Mouse (Mus musculus) myocyte (in vitro differentiated cells): ENCODE measurements at regions not wholly inside any gene's neighbourhood (a gene's known extent, or its start where the extent isn't known, plus 50 kb on each side); places are given as distances from the start of the nearest gene placed in this dataset.

Experiments used
- H3K27me3 ChIP-seq: one replicate; pipeline ENCODE4 v1.6.1; 2011; ENCODE audit not compliant: control insufficient read depth, insufficient read depth, insufficient read length
- H3K36me3 ChIP-seq: one replicate; pipeline ENCODE4 v1.6.1; 2011; ENCODE audit not compliant: control insufficient read depth, insufficient read depth
- H3K4me2 ChIP-seq: one replicate; pipeline ENCODE4 v1.6.1; 2011; ENCODE audit warnings: low read depth, control low read depth
- H3K4me3 ChIP-seq: one replicate; pipeline ENCODE4 v1.5.1; 2011; ENCODE audit warnings: mild to moderate bottlenecking, control low read depth, moderate library complexity
- H3K79me2 ChIP-seq: one replicate; pipeline ENCODE4 v1.6.1; 2011; ENCODE audit not compliant: control insufficient read depth, insufficient read depth
- H3ac ChIP-seq: one replicate; pipeline ENCODE4 v1.6.1; 2011; ENCODE audit not compliant: control insufficient read depth, insufficient read length
- CEBPB ChIP-seq: IDR thresholded peaks from 2 replicates; pipeline ENCODE4 v1.6.1; 2011; ENCODE audit warnings: mild to moderate bottlenecking, moderate library complexity; ENCODE audit not compliant: poor library complexity, insufficient read depth, severe bottlenecking
- E2F4 ChIP-seq: IDR thresholded peaks from one replicate; pipeline ENCODE4 v1.6.1; 2011; ENCODE audit warnings: mild to moderate bottlenecking, control low read depth, moderate library complexity; ENCODE audit not compliant: insufficient read depth
- MAX ChIP-seq: IDR thresholded peaks from one replicate; pipeline ENCODE4 v1.6.1; 2011; ENCODE audit warnings: low read depth, mild to moderate bottlenecking, control low read depth
- MYOD1 ChIP-seq, 3 experiments: IDR thresholded peaks; one replicate each; pipeline ENCODE4 v1.6.1; 2011; ENCODE audit warnings: control low read depth in 2 of 3, low read depth in 2 of 3, mild to moderate bottlenecking in 2 of 3, moderate library complexity in 1 of 3; ENCODE audit not compliant: insufficient read length in 2 of 3, control insufficient read depth in 1 of 3
- MYOG ChIP-seq, 3 experiments: IDR thresholded peaks; one replicate each; pipeline ENCODE4 v1.6.1; 2011; ENCODE audit warnings: control low read depth in 2 of 3, low read depth in 2 of 3, mild to moderate bottlenecking in 2 of 3; ENCODE audit not compliant: insufficient read length in 2 of 3, control insufficient read depth in 1 of 3, insufficient read depth in 1 of 3
- POLR2A ChIP-seq: IDR thresholded peaks from one replicate; pipeline ENCODE4 v1.6.1; 2011; ENCODE audit warnings: low read depth, mild to moderate bottlenecking, control low read depth, moderate library complexity; ENCODE audit not compliant: insufficient read length
- POLR2AphosphoS2 ChIP-seq: IDR thresholded peaks from one replicate; pipeline ENCODE4 v1.6.1; 2011; ENCODE audit warnings: low read depth, control low read depth; ENCODE audit not compliant: insufficient read length
- REST ChIP-seq: IDR thresholded peaks from one replicate; pipeline ENCODE4 v1.6.1; 2011; ENCODE audit warnings: mild to moderate bottlenecking, control low read depth, moderate library complexity; ENCODE audit not compliant: insufficient read depth, insufficient read length
- SRF ChIP-seq: IDR thresholded peaks from one replicate; pipeline ENCODE4 v1.6.1; 2011; ENCODE audit warnings: low read depth; ENCODE audit not compliant: control insufficient read depth, insufficient read length
- TCF12 ChIP-seq: IDR thresholded peaks from one replicate; pipeline ENCODE4 v1.6.1; 2011; ENCODE audit warnings: mild to moderate bottlenecking, control low read depth; ENCODE audit not compliant: poor library complexity, insufficient read depth, severe bottlenecking
- TCF3 ChIP-seq: IDR thresholded peaks from one replicate; pipeline ENCODE4 v1.6.1; 2011; ENCODE audit warnings: low read depth, control low read depth; ENCODE audit not compliant: insufficient read length
- USF1 ChIP-seq: IDR thresholded peaks from one replicate; pipeline ENCODE4 v1.6.1; 2011; ENCODE audit warnings: low read depth, mild to moderate bottlenecking, control low read depth, moderate library complexity

- H3K79me2 ChIP-seq = no peaks in the 10 kb centered on the region
- TF ChIP-seq USF1 (no peak), MYOG (IDR thresholded peaks at IDR 0.05; ENCODE audit: control insufficient read depth in 1 of 3, insufficient read depth in 1 of 3, insufficient read length in 2 of 3, low read depth in 2 of 3) (no peak), POLR2AphosphoS2 (no peak), E2F4 (no peak), CEBPB (no peak), TCF3 (no peak), MAX (no peak), SRF (no peak), POLR2A (no peak), MYOD1 (IDR thresholded peaks at IDR 0.05; ENCODE audit: control insufficient read depth in 1 of 3, insufficient read length in 2 of 3, low read depth in 2 of 3) (no peak), REST (no peak), TCF12 (no peak)
- peaks cover 16% of the 10 kb centered on the region for H3K27me3 ChIP-seq
- H3K4me2 ChIP-seq = no peak overlapping the region
- H3K36me3 ChIP-seq = no peaks in the 10 kb centered on the region
- H3K4me3 ChIP-seq = no peak overlapping the region
- no peak overlapping the region for H3ac ChIP-seq
These were observed 86.6 kb upstream of the Lgalsl start for GRCm38 (mm10) chr11:20917483-20917882.

GRCm38 (mm10) chr11:20923115-20923514 is 92.3 kb upstream of the Lgalsl start:
- Histone ChIP-seq H3K4me2 (no peak overlapping the region), H3K79me2 (no peaks in the 10 kb centered on the region), H3K27me3 (peaks cover 16% of the 10 kb centered on the region), H3K36me3 (no peaks in the 10 kb centered on the region), H3K4me3 (no peak overlapping the region), H3ac (no peak overlapping the region)
- TF ChIP-seq MAX (no peak), TCF3 (no peak), SRF (no peak), E2F4 (no peak), USF1 (no peak), MYOG (IDR thresholded peaks at IDR 0.05; ENCODE audit: control insufficient read depth in 1 of 3, insufficient read depth in 1 of 3, insufficient read length in 2 of 3, low read depth in 2 of 3) (no peak), CEBPB (no peak), POLR2A (no peak), MYOD1 (IDR thresholded peaks at IDR 0.05; ENCODE audit: control insufficient read depth in 1 of 3, insufficient read length in 2 of 3, low read depth in 2 of 3) (no peak), POLR2AphosphoS2 (no peak)

- no peak for TF ChIP-seq MYOD1 (IDR thresholded peaks at IDR 0.05; ENCODE audit: control insufficient read depth in 1 of 3, insufficient read length in 2 of 3, low read depth in 2 of 3)
- no peak for TF ChIP-seq POLR2A
- TF ChIP-seq CEBPB = no peak
- TF ChIP-seq E2F4 = no peak
- TF ChIP-seq REST = no peak
- TF ChIP-seq SRF = no peak
- H3K36me3 ChIP-seq = no peaks in the 10 kb centered on the region
- H3K79me2 ChIP-seq = no peaks in the 10 kb centered on the region
- H3K4me3 ChIP-seq = no peak overlapping the region
- no peak overlapping the region for H3K4me2 ChIP-seq
- peaks cover 8% of the 10 kb centered on the region for H3K27me3 ChIP-seq
- H3ac ChIP-seq = no peak overlapping the region
These were observed 98.6 kb upstream of the Lgalsl start for GRCm38 (mm10) chr11:20929426-20929825.

GRCm38 (mm10) chr11:20930045-20930444 is 99.2 kb upstream of the Lgalsl start:
- Histone ChIP-seq H3K79me2 (no peaks in the 10 kb centered on the region), H3K4me2 (no peak overlapping the region), H3K36me3 (no peaks in the 10 kb centered on the region), H3K27me3 (peaks cover 8% of the 10 kb centered on the region), H3ac (no peak overlapping the region), H3K4me3 (no peak overlapping the region)
- TF ChIP-seq MYOD1 (IDR thresholded peaks at IDR 0.05; ENCODE audit: control insufficient read depth in 1 of 3, insufficient read length in 2 of 3, low read depth in 2 of 3) (no peak), TCF12 (no peak), POLR2AphosphoS2 (no peak)

- peaks cover 7% of the 10 kb centered on the region for H3K27me3 ChIP-seq
- H3K4me2 ChIP-seq = no peak overlapping the region
- no peaks in the 10 kb centered on the region for H3K79me2 ChIP-seq
- no peak overlapping the region for H3ac ChIP-seq
- no peaks in the 10 kb centered on the region for H3K36me3 ChIP-seq
- no peak overlapping the region for H3K4me3 ChIP-seq
- no peak for TF ChIP-seq REST
- TF ChIP-seq SRF = no peak
- no peak for TF ChIP-seq CEBPB
- TF ChIP-seq POLR2AphosphoS2 = no peak
- TF ChIP-seq POLR2A = no peak
- TF ChIP-seq MYOG (IDR thresholded peaks at IDR 0.05; ENCODE audit: control insufficient read depth in 1 of 3, insufficient read depth in 1 of 3, insufficient read length in 2 of 3, low read depth in 2 of 3) = no peak
- no peak for TF ChIP-seq MYOD1 (IDR thresholded peaks at IDR 0.05; ENCODE audit: control insufficient read depth in 1 of 3, insufficient read length in 2 of 3, low read depth in 2 of 3)
- TF ChIP-seq E2F4 = no peak
- no peak for TF ChIP-seq TCF3
- no peak for TF ChIP-seq MAX
- TF ChIP-seq USF1 = no peak
- TF ChIP-seq TCF12 = no peak
These were observed 99.7 kb upstream of the Lgalsl start for GRCm38 (mm10) chr11:20930573-20930972.
